Mouse (Mus musculus): Measurements from ENCODE around the gene Rnf215.

GRCm38 (mm10) chr11:4115407-4115806 is 19.6 kb upstream of the Rnf215 start:
- TF ChIP-seq POLR2A (IDR thresholded peaks at IDR 0.05; ENCODE audit: low read depth, low read length) = no peak
- TF ChIP-seq CTCF (IDR thresholded peaks at IDR 0.05; ENCODE audit: extremely low read depth, insufficient read depth, insufficient read length, insufficient replicate concordance) = no peak
